Mouse (Mus musculus): ENCODE measurements at regions not wholly inside any gene's neighbourhood (a gene's known extent, or its start where the extent isn't known, plus 50 kb on each side); places are given as distances from the start of the nearest gene placed in this dataset.

DNA sequence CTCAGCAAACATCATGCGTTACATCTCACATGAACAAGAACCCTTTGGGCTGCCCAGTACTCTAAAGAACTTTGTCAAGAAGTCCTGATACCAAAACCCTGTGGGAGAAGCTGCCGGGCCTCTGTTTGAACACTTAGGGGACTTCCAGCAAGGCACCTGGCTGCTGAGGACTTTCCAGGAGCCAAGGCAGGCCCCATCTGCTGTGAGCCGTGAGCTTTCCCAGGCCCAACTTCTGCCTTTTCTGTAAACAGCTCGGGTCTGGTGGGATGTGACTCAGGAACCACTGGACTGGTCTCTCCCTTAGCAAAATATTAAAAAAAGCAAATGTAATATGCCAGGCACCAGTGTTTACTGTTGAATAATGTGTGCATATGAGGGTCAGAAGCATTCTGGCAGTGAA lies 85.7 kb upstream of the Id2 start:
- no peak for DNase-seq (ENCODE audit: low spot score)

DNA sequence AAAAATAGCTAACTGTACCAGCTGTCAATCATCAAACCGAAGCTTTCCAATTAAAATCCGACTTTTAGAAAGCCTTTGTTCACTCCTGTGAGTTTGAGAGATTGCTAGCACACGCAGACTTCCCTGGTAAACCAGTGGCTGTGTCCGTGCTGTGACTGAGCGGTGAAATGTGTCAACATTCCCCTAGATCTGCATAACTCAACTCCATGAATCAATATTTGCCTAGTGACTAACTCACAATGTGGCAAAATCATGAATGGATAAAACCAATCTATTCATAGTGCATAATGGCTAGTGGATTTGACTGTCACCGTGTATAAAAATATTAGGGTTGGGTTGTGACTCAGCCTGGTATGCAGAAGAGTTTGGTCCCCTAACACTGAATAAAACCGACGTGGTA lies 84.4 kb upstream of the Id2 start:
- no peak for DNase-seq (ENCODE audit: low spot score)

DNA sequence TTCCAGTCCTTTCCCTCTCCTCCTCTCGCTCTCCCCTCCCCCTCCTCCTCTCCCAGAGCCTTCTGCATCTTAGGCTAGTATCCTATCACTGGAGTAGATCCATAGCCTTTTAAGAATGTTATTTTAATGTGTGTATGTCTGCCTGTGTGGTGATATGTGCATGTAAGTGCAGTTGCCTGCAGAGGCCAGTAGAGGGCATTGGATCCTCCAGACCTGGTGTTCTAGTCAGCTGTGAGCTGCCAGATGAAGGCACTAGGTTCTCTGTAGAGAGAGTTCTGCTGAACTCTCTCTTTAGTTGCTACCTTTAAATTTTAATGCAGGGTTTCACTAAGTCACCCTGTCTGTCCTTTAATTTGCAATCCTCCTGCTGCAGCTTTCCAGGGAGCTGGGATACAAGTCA lies 83.9 kb upstream of the Id2 start:
- no peak for DNase-seq (ENCODE audit: low spot score)

DNA sequence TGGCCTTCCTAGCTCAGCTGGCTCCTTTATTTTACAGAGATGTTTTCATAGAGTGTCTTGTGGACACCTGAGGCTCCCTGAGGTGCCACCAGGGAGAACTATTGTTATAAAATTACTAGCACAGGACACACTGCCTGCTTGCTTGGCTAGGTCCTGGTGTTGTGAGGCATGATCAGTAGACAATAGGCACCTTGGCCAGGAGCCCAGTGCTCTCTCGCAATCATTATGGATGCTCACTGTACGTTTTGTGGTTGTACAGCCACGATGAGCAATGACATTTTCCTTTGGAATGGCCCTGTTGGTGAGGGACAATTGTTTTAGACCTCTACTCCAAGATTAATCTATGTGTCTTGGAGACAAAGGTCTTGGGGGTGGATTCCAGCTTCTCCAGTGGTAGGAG lies 83.3 kb upstream of the Id2 start:
- DNase-seq (ENCODE audit: low spot score): no peak

DNA sequence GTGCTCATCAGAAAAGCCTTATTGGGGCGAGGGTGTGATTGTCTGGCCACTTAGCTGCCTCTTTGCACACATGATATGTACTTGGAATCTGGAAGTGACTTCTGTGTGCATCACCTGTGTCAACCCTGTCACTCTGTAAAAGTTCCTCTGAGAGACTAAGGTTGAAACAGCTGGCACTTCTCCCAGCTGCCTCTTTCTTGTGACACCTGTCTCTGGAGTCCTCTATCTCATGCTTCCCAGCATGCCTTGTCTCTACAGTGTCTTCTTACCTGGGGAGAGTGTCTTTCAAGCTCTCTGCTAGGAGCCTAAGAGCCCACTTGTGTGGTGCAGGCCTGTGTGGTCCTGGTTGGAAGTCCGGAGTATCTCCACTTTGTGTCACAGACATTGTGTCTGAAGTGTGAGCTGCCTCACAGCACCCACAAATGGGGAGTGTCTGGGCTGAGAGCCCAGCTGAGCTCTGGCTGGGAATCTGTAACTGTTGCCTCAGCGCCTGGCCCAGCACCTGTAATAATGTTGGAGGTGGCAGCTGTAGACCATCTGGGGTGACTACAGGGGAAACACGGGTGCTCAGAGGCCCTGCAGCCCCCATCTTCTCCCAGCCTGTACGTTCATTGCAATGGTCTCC lies 81.7 kb upstream of the Id2 start:
- DNase-seq (ENCODE audit: low spot score): no peak

DNA sequence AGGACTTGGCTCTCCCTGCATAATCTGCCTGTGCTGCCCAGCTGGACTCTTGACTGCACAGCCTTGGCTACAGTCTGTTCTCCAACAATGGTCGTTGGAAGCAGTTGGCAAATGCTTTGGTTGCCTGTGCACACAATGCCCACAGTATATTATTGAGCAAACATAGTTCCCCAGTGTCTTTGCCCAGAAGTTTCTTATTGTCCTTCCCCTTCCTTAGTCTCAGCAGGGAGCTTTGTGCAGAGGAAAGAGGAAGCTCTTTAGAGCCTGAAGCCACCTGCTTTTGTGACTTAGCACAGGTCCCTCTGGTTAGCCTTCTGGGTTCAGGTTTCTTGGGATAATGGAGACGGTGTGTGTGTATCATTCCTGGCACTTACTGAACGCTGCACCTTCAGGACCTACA lies 80.9 kb upstream of the Id2 start:
- DNase-seq (ENCODE audit: low spot score): no peak

DNA sequence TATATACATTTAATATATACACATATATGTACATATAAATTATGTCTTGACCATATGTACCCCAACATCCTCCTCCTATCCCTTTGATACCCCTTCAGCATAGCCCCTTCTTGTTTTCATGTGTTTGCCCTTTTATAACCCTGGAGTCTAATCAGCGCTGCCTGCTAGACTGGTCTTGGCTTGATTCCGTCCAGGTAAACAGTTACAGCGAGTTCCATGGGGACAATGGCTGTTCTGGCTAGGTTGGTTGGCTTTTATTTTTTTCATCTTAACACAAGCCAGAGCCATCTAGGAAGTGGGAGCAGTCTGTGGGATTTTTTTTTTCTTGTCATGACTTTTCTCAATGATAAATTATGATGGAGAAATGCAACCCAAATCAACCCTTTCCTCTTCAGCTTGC lies 79.6 kb upstream of the Id2 start:
- no peak for DNase-seq (ENCODE audit: low spot score)

DNA sequence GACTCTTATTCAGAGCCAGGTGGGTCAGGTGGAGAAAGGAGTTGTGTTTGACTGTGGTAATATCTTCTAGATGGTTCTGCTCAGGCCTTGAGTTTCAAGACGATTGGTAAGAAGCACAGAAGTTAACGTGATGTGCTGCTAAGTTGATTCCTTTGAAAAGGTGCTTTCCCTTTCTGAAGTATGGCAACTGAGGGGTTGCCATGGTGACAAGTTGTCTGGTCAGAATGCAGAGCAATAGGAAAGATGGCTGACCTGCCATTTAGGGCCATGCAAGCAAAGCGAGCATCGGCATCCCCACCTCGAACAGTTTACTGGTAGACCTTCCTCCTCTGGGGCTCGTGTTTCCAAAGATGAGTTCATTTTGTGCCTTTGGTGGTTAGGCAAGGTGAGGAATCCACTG lies 76.1 kb upstream of the Id2 start:
- DNase-seq (ENCODE audit: low spot score): no peak

DNA sequence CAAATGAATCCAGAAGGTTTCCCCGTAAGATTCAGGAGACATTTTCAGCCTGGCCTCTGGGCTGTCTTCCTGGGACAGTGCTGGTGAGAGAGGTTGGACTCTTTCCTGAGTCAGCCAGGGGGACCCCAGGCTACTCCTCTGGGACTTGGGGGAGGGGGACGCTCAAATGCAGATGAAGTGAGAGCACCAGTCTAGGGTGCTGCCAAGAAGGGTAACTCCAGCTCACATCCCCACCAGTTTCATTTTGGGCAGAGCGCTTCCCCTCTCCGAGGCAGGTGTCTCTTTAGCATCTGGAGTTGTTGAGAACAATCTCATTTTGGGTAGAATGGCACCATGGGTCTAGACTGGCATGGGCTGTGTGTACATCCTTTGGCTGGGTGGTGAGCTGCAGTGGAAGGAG lies 75.5 kb upstream of the Id2 start:
- DNase-seq (ENCODE audit: low spot score): no peak

DNA sequence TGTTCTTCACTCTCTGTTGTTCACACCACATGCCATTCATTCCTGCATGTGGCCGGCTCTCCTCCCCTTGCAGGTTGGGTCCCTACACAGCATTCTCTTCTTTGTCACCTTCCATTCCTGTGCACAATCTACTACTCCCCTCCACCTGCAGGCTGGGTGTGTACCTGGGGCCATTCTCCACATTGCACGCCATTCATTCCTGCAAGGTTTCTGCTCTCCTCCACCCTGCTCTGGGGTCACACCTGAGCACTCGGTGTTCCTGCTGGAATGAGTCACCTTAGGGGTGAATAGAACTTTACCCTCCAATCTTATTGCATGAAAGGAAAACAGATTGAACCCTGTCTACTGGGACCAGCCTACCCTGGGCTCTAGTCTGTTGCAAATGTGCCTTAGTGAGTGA lies 72.7 kb upstream of the Id2 start:
- no peak for DNase-seq (ENCODE audit: low spot score)

DNA sequence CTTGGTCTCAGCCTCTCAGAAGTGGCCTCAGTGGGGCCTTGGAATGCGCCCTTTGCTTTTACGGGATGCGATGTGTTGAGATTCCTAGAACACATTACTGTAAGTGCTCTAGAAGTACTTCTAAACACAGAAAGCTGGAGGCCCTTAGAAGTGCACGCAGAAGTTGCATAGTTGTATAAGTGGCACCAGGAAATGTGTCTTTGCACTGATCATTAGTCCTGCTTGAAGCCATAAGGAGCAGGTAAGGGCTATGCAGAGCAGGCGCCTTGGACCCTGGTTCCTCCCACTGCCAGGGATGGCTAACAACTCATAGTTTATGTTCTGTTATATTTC lies 71.2 kb upstream of the Id2 start:
- no peak for DNase-seq (ENCODE audit: low spot score)

DNA sequence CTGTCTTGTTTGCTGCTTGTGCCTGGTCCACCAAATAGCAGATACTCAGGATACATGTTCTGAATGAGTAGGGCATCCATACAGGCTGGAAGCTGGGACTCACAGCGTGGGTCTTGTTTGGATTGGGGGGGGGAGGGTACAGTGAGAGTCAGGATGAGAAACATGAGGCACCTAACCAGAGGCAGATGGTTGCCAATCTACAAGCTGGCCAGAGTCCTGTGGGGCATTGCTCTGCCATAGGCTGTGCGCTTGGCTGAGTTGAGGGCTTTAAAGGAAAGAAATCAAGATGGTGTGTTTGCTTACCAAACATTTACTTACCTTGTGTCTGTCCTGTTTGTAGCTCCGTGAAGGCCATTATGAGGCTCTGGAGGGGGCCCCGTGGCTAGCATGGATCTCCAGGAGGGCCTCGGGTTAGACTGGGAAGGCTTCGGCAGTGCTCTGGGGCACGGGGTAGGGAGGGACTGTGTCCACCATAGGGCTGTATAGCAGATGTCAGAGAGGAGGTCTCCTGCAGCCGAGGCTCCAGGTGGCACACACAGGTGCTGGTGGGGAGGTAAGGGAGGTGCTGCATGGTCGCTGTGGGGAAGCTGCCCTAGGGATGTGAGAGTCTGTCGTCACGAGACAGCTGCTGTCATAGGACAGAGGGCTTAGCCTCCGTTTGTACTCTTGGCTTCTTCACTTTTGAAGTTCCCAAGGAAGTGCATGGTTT lies 70.7 kb upstream of the Id2 start:
- DNase-seq (ENCODE audit: low spot score): no peak

DNA sequence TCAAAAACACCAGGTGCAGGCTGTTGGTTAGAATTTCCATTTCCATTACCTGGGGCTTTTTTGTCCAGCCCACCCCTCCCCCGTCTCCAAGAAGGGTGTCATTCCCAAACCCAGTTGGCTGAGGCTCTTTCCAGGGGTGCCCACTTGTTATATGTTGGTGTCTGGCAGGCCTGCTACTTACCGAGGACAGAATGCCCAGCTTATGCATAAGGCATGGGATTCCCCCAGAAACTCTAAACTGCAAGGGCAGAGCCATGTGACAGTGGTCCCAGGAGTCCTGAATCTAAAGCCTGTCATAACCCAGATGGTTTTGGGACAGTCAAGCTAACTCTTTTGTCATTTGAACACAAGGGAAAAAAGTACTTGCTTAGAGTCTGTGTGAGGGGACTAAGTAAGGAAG lies 69.6 kb upstream of the Id2 start:
- DNase-seq (ENCODE audit: low spot score): no peak

DNA sequence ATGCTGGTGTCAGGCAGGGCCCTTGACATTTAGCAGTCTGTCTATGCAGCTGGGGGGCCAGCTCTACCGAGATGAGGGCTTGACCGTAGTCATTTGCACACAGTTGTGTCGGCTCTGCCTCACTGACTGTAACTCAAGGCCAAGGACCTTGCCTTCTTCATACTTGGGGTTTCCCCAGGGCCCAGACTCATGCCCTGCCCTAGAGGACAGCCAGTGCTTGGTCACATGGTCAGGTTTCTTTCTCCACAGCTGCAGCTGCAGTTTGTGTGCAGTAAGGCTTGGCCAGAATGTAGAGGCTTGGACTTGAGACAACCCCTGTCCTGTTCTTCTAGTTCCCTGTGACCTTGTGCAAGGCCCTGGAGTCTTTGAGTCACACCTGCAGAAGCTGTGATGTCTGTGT lies 68.7 kb upstream of the Id2 start:
- no peak for DNase-seq (ENCODE audit: low spot score)

DNA sequence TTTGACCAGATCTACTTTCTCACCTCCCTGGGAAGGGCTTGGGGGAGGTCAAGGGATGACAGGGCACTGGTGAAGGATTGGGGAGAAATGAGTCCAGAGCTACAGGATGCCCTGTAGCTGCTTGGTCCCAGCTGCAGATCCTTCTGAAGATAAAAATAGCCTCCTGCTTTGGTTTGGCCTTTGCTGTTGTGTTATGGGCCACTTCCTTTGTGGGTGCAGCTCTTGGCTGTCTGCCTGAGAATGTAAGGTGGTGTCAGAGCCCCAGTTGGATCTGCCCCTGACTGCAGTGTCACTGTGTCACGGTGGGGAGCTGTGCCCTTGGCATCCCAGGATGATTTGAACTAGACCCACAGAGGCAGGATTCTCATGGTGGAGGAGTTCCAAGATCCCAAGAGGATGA lies 67.8 kb upstream of the Id2 start:
- DNase-seq (ENCODE audit: low spot score): no peak

DNA sequence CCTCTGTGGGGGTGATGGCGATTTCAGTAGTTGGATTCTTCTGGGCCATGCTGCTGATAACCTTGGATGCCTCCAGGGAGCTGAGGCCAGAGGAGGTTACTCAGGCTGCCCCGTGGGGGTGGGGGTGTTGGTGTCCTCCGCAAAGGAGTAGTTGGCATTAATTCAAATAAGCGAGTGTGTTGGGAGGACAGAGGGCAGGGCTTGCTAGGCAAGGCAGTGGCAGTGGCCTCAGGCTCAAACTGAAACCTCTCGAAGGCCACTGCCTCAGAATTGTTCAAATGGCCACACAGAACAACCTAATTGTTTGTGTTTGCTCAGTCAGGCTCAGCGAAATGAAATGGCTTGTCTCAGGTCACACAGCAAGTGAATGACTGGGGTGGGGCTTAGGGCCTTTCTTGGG lies 66.6 kb upstream of the Id2 start:
- DNase-seq (ENCODE audit: low spot score): no peak

DNA sequence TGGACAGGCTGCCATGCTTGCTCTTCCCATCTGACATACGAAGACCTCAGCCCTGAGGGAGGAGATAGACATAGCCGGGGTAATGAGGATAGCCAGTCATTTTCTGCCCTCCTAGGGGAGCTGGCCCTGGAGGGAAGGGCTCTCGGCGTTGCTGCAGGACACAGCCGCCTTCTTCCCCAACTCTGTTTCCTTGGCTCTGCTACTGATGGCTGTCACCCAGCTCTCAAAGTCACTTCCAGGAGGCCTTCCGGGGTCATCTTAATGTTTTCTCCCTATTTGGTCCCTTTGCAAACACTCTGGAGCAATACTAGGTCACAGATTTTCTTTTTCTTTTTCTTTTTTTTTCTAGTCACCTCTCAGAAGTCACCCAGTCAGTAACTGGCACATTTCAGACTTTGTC lies 65.9 kb upstream of the Id2 start:
- DNase-seq (ENCODE audit: low spot score): no peak

DNA sequence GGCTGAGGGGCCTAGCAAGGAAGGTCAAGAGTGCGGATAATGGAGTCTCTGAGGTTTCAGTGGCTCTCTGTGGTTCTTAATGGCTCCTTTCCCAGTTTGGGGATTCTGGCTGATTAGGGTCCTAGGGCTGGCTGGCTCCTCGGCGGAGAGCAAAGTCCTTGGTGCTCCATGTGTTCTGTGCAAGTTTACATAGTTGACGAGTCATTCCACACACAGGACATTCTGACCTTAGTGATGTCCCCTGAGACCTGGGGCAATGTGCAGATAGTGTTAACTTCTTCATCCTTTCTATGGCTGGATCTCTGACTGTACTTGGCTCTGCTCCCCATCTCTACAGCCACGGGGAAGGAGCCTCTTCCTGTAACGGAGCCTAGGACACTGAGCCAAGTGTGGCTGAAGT lies 65.0 kb upstream of the Id2 start:
- DNase-seq (ENCODE audit: low spot score): no peak

DNA sequence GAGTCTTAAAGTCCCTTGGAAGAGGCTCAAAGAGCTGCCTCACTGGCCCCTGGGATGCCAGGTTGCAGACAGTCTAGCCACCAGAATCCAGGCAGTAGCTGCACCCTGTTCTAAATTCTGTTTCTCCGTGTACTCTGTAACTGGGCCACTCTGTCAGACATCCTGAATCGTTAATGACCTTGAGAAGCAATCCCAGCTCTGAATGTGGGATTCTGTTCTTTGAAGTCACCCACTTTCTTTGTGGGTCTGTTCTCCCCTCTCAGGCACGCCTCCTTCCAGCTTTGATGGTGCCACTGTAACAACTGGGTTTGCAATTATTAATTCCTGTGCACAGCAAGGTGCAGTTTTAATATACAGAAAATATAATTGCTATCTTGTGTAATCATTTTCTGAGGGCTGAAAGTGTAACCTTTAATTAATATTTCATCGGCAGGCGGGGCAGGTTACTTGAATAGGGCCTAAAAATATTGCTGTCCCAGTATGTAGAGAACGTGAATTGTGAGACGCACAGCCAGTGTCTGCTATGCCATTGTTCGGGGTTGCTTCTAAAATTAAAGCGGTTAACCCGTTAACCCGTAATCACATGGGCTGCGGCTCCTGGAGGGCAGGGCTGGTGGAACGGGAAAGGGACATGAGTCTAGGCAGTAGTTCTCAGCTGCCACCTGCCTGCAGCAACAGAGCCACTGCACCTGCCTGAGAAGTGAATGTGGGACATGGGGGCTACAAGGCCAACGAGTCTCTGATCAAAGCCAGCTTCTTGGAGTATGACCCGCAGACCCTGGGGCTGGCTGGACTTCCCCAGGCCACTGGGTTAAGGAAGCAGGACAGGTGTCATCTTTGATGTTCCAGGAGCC lies 64.3 kb upstream of the Id2 start:
- no peak for DNase-seq (ENCODE audit: low spot score)

DNA sequence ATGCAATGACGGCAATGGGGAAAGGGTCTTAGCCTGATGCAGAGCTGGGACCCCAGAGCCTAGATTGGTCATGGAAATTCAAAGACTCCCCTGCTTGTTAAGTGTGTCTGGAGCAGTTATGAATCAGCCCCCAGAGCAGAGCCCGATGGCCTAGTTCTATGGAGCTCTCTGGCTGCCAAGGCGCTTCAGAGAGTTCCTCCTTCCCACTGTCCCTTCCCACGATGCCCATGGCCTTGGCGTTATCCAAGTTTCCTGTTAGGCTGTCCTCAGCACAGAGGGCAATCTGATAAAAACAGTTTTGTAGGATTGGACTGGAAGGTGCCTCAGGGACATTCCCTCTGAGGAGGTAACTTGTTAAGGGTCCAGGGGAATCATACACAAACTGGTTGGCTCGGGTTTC lies 62.2 kb upstream of the Id2 start:
- no peak for DNase-seq (ENCODE audit: low spot score)

DNA sequence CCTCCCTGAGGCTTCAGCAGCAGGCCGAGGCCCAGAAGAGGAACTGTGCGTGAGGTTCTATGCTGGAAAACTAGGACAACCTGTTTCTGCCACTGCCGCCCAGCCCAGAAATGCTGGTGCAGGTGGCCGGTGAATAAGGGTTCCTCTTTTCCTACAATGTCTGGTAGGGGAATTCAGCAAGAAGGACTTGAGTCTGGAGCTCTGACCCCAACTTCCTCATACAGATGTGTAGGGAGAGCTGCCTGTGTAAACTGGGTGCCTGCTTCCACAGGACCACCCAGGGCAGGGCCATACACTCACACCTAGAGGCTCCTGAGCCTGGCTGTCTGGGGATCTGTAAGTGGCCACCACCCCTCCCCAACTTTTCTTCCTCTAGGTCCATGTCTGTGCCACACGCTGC lies 60.3 kb upstream of the Id2 start:
- DNase-seq (ENCODE audit: low spot score): no peak

DNA sequence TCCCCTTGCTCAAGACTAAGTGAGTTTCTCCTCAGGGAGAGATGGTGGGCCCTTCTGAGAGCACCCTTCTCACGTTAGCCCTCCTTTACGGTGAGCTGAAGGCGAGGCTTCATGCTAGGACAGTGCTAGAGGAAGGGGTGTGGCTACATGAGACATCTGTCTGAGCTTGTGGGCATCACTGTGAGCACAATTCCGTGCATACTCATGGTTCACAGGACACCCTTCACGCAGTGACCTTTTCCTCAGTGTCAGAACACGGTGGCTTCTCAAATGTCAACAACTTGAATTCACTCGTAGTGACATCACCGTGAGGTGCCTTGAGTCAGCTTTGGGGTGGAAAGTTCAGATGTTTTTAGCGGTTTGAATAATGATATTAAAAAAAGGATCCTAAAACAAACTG lies 58.5 kb upstream of the Id2 start:
- no peak for DNase-seq (ENCODE audit: low spot score)

DNA sequence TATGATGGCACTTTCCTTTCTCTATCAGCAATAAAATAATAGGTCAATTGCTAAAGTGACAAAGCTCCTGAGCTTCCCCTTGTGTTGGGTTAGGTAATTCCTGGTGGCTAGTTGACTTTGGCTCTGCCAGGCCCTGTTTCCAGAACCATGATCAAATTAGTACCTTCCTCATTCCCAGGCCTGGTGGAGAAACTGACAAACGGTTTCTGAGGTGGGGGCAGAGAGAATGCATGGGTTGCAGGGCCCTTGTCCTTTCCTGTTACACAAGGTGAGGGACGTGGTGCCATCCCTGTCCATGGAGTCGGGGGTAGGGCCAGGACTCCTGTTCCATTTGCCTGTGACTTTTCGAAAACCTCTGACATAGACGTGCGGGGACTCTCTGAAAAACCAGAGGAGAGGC lies 51.2 kb upstream of the Id2 start:
- DNase-seq (ENCODE audit: low spot score): no peak

Measured in c-Kit-positive CD71-positive TER-119-positive erythroid progenitor cells, embryonic 14.5 days (primary cell).